Mouse (Mus musculus) hindbrain, postnatal 0 days (tissue): Measurements from ENCODE around the gene Mob4. TPM values are rescaled to one million over a fixed set of nuclear protein-coding genes. Genes with fewer than 3 reads are reported as not detected.

ENCODE experiments used
- ATAC-seq: fragments of 200-750 bp; cut with Nextera tagmentation; 2 replicates; pipeline ENCODE4 v1.8.0; 2017; ENCODE audit warnings: mild to moderate bottlenecking, moderate TSS enrichment, moderate library complexity
- DNase-seq: peaks from one replicate; pipeline ENCODE4 v3.0.0-alpha.2; 2015; ENCODE audit warnings: low spot score
- H3K27ac ChIP-seq: fragments of 300-500 bp; sonication (generic); 2 replicates; pipeline ENCODE4 v1.5.1; 2014; ENCODE audit warnings: mild to moderate bottlenecking
- H3K27me3 ChIP-seq: fragments of 300-500 bp; sonication (generic); 2 replicates; pipeline ENCODE4 v1.6.1; 2014; ENCODE audit warnings: low read length, mixed read lengths; ENCODE audit not compliant: insufficient read depth
- H3K36me3 ChIP-seq: fragments of 300-500 bp; sonication (generic); 2 replicates; pipeline ENCODE4 v1.6.1; 2014; ENCODE audit warnings: low read length, mixed read lengths; ENCODE audit not compliant: insufficient read depth
- H3K4me1 ChIP-seq: fragments of 300-500 bp; sonication (generic); 2 replicates; pipeline ENCODE4 v1.6.1; 2014; ENCODE audit warnings: antibody characterized with exemption, low read length, mixed read lengths; ENCODE audit not compliant: insufficient read depth
- H3K4me2 ChIP-seq: fragments of 300-500 bp; sonication (generic); 2 replicates; pipeline ENCODE4 v1.6.1; 2014; ENCODE audit warnings: low read depth, mild to moderate bottlenecking, low read length, moderate library complexity, mixed read lengths
- H3K4me3 ChIP-seq: fragments of 300-500 bp; sonication (generic); 2 replicates; pipeline ENCODE4 v1.5.1; 2014; ENCODE audit warnings: low read length
- H3K9ac ChIP-seq: fragments of 300-500 bp; sonication (generic); replicated peaks from 2 replicates; pipeline ENCODE4 v1.6.1; 2014; ENCODE audit warnings: mild to moderate bottlenecking, low read length, moderate library complexity, mixed read lengths
- H3K9me3 ChIP-seq: fragments of 300-500 bp; sonication (generic); 2 replicates; pipeline ENCODE4 v1.6.1; 2016; ENCODE audit warnings: low read length, mixed read lengths
- CTCF ChIP-seq: IDR thresholded peaks from 2 replicates; pipeline ENCODE4 v1.5.1; 2016; ENCODE audit warnings: antibody characterized with exemption, control low read depth, low read depth
- WGBS: fragments of 180-500 bp; shearing (Covaris S2); extraction: QIAGEN DNeasy Blood & Tissue Kit; methylation state at CpG from one replicate; pipeline ENCODE4 v1.1.7; 2014; 5-methylcytosine and 5-hydroxymethylcytosine counted together
- polyA plus RNA-seq: library from polyadenylated mRNA; unstranded; fragments of >200 nt; fragmentation: Nextera tagmentation; extraction: Ambion mirVana; gene quantifications from 2 replicates; pipeline ENCODE4 v1.2.1, GENCODE M21; 2015
- total RNA-seq: library from RNA; depleted of rRNA; stranded (reverse); fragments of >200 nt; gene quantifications from 2 replicates; pipeline ENCODE4 v1.2.3, GENCODE M21; 2014

The Mob4 gene
- total and polyA plus RNA-seq, 2 experiments from 2014 or later: 53.6 to 146 TPM

DNA sequence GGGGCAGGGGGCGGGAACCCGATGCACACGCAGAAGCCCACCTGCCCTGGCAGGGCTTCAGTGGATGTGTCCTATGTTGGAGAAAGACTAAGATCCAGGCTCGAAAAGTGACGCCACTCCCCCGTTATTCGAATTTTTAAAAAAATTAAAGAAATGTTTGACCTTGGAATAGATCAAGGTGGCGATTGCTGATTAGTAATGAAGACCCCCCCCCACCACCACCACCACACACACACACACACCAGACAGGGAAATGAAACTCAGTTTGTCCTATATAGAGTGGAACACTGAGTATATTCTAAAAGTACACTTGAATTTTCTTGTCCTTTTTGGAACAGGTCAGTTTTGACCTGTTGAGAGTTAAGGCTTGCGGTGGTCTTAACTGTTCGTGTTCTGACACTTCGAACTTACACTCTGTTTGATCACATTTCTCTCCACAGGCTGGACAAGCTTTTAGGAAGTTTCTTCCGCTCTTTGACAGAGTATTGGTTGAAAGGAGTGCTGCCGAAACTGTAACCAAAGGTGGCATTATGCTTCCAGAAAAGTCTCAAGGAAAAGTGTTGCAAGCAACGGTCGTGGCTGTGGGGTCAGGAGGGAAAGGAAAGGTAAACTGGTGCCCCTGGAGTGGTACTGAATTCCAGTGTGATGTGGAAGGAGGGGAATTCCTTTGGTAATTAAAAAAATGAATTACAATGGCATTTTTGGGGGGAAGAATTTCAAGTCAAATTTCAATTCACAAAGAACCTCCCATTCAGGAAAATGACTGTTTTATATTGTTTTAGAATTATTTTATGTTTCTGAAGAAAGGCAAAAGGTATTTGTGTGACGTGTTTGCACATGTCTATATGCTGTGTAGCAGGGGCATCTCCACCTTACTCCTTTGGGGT lies 42.2 kb upstream of the Mob4 start:
- peak overlapping the region; percentile 97 for H3K27ac ChIP-seq
- peak overlapping the region; percentile 88 for H3K9ac ChIP-seq
- peaks cover 14% of the 10 kb centered on the region for H3K4me1 ChIP-seq
- DNase-seq: no peak
- peak overlapping the region; percentile 94 for H3K4me3 ChIP-seq
- peaks cover 14% of the 10 kb centered on the region; the same call in 1 of the 2 replicates for H3K36me3 ChIP-seq
- TF ChIP-seq CTCF: no peak
- WGBS: 12% methylated on average over 16 of the region's 16 CpGs
- H3K9me3 ChIP-seq: no peaks in the 10 kb centered on the region
- H3K4me2 ChIP-seq: peak overlapping the region; percentile 90
- ATAC-seq: no peak
- no peaks in the 10 kb centered on the region for H3K27me3 ChIP-seq

DNA sequence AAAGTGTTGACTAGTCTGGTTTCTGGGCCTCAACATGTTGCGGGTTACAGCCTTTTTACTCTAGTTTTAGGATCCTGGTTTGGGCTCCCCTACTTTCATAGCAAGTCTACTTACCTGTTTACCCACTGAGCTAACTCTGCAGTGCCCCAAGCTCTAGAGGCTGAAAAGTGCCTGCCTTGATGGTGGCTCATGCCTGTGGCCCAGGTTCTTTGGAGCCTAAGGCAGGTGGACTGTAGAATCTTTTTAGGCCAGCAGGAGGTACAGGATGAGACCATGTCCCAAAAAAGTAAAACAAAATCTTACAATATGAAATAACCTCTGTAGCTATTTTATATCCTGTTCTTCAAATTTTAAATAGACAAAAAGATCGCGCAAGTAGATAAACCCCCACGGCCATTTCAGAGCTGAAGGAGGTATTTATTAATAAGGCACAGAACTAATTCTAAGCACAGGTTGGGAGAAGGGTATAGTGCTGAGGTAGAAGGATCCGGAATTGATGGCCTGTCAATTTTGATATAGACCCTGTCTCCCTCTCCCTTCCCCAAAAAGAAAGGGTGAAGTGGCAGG lies 41.5 kb upstream of the Mob4 start:
- Histone ChIP-seq H3K9ac (peak overlapping the region; percentile 88; the same call in 1 of the 2 replicates), H3K27me3 (no peaks in the 10 kb centered on the region), H3K36me3 (peaks cover 8% of the 10 kb centered on the region; the same call in 1 of the 2 replicates), H3K4me2 (peak overlapping the region; percentile 90), H3K9me3 (no peaks in the 10 kb centered on the region), H3K4me3 (0 out of 2 replicates have a peak overlapping the region, but pooled peaks have one; percentile 94), H3K27ac (no peak overlapping the region), H3K4me1 (peaks cover 14% of the 10 kb centered on the region)
- 89% methylated on average over 5 of the region's 5 CpGs for WGBS
- DNase-seq (no peak), ATAC-seq (no peak)
- TF ChIP-seq CTCF: no peak

DNA sequence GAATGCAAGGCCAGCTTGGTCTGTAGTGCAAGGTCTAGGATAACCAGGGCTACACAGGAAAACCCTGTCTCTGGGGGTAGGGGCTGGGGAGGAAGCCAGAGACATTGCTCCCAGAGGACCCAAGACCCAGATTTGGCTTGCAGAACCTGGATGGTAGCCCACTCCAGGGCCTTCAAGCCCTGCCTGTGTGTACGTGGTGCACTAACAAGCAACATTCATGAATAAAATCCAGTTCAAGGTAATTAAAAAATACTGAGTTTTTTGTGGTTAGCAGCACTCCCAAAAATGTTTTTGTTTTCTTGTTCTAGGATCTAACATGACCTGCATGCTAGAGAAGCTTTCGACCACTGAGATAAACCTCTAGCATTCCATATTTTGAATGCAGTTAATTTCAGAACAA lies 39.0 kb upstream of the Mob4 start:
- ATAC-seq (no peak), DNase-seq (no peak)
- no peak overlapping the region for H3K9ac ChIP-seq
- H3K36me3 ChIP-seq: peaks cover 8% of the 10 kb centered on the region; the same call in 1 of the 2 replicates
- H3K27me3 ChIP-seq: no peaks in the 10 kb centered on the region
- H3K27ac ChIP-seq: no peak overlapping the region
- TF ChIP-seq CTCF: no peak
- peaks cover 9% of the 10 kb centered on the region for H3K4me1 ChIP-seq
- H3K9me3 ChIP-seq: no peaks in the 10 kb centered on the region
- no peak overlapping the region for H3K4me2 ChIP-seq
- 85% methylated on average over 2 of the region's 2 CpGs for WGBS
- H3K4me3 ChIP-seq: no peak overlapping the region

DNA sequence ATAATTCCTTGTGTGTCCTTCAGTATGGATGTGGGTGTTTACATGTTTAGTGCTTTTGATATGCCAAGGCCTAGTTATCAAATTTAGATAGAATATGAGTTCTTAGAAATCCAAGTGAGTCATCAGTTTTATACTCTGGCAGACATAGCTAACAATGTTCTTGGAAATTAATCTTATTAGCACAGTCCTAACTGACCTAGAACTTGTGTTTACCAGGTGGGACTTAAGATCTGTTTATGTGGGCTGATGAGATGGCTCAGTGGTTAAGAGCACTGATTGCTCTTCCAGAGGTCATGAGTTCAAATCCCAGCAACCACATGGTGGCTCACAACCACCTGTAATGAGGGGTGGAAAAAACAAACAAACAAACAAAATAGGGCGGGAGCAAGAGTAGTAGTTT lies 38.6 kb upstream of the Mob4 start:
- Histone ChIP-seq H3K27me3 (no peaks in the 10 kb centered on the region), H3K9me3 (no peaks in the 10 kb centered on the region), H3K9ac (no peak overlapping the region), H3K4me3 (no peak overlapping the region), H3K36me3 (peaks cover 8% of the 10 kb centered on the region; the same call in 1 of the 2 replicates), H3K27ac (no peak overlapping the region), H3K4me1 (peaks cover 9% of the 10 kb centered on the region), H3K4me2 (no peak overlapping the region)
- 83% methylated on average over 1 of the region's 1 CpGs for WGBS
- TF ChIP-seq CTCF: no peak
- ATAC-seq (no peak), DNase-seq (no peak)

DNA sequence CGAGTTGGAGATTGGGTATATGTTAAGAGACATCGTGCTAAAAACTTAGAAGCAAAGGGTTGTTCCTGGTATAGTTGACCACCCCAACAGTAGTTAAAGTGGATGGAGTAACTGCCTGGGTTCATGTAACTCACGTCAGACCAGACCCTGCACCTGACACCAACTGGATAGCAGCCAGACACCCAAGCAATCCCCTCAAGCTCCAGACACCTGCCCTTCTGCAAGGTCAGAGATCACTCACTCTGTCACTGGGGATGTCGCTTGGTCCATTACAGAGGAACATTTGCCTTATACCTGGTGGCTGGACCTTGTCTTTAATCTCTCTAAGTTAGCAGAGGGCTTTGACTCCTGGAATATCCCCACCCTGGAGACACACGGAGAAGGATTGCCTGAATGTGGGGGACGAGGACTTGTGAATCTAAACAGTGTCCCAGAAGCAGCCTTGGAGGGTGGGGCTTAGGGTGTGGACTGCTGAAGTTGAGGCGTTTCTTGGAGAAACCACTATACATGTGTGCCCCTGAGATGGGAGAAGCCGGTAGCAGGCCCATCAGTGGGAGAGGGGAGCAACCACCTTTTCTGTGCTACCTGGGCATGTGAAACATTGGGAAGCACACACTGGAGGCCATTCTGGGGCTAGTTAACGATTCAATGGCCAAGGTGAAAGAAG lies 24.0 kb upstream of the Mob4 start:
- Histone ChIP-seq H3K4me3 (no peak overlapping the region), H3K4me2 (no peak overlapping the region), H3K36me3 (no peaks in the 10 kb centered on the region), H3K27ac (no peak overlapping the region), H3K27me3 (no peaks in the 10 kb centered on the region), H3K4me1 (no peaks in the 10 kb centered on the region), H3K9ac (no peak overlapping the region), H3K9me3 (no peaks in the 10 kb centered on the region)
- DNase-seq (no peak), ATAC-seq (no peak)
- TF ChIP-seq CTCF: no peak
- 88% methylated on average over 9 of the region's 9 CpGs for WGBS

DNA sequence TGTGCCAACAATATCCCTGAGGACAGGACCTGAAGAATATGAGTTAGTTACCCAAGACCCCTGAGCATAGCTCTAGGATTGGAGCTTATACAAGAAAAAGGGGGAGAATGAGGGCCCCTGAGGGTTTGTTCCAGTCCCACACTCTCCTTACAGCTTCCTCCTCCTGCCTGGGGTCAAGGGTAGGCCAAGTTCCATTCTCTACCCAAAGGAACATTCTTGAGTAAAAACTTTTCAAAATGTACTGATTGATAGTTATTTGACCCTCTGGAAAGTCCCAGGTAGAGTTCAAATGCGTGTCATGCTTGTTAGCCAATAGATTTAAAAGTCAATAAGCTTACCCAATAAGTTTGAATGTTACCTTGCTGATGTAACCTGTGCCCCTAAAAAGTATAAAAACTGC lies 23.4 kb upstream of the Mob4 start:
- WGBS: 87% methylated on average over 1 of the region's 1 CpGs
- no peak for ATAC-seq
- H3K9ac ChIP-seq: no peak overlapping the region
- no peaks in the 10 kb centered on the region for H3K9me3 ChIP-seq
- no peak overlapping the region for H3K4me2 ChIP-seq
- H3K27ac ChIP-seq: no peak overlapping the region
- H3K4me1 ChIP-seq: no peaks in the 10 kb centered on the region
- no peaks in the 10 kb centered on the region for H3K27me3 ChIP-seq
- no peak overlapping the region for H3K4me3 ChIP-seq
- H3K36me3 ChIP-seq: no peaks in the 10 kb centered on the region
- TF ChIP-seq CTCF: no peak
- DNase-seq: no peak
